Mouse (Mus musculus): ENCODE results near the gene Ttc39d.
A peak's percentile ranks its signal among the peaks of the same experiment; 100 is the strongest.
"Not testable (repeated sequence)": the region's sequence is repeated elsewhere in the genome, so short reads cannot be mapped to it uniquely, and the experiment has no call there.

Ttc39d gene

DNA sequence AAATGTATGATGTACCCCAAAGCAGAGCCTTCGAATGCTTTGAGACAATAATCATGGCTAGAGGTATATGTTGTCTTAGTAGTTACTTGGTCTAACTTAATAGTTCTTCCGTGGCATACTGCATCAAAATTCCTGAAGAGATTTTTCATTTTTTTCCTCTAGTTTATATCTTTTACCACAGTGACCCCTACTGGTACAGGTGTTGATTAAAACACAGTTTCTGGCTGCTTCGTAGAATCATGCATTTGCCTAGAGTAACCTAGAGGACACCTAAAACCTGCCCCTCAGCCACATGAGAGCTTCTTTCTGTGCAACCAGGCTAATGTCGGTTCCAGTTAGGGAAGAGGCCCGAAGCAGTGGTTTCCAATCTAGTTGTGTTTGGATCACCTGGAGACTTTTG lies 14.2 kb upstream of the Ttc39d start:
- DNase-seq (ENCODE audit: inconsistent ontology term), result no peak

DNA sequence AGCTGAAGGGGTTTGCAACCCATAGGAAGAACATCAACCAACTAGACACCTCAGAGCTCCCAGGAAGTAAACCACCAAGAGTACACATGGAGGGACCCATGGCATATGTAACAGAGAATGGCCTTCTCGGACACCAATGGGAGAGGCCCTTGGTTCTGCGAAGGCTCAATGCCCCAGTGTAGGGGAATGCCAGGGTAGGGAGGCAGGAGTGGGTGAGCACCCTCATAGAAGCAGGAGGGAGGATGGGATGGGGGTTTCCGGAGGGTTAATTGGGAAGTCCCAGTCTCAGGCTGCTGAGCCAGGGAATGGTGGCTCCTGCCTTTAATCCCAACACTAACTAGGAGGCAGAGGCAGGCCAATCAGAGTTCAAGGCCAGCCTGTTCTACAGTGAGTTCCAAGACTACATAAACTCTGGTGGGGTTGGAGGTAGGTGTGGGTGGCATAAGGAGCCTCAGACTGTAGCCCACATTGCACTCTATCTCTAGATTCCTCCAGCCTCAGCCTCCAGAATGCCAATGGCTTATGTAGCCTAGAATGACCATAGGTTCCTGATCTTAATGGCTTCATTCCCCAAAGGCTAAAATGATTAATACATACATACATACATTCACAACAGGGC lies 8.0 kb upstream of the Ttc39d start:
- no peak for DNase-seq (ENCODE audit: inconsistent ontology term)

DNA sequence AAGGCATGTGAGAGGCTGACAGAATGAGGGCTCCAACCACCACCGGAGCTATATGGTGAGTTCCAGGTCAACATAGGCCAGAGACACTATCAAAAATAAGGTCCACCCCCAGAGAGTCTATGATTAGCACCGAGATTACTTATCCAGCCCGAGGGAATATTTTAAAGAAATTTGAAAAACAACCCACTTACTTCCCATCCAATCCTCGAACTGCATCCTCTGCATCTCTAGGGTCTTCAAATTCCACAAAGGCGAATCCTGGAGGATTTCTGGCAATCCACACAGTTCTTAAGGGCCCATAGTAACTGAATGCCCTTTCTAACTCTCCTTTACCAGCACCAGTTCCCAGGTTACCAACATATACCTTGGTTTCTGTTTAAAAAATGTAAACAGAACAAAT lies 1.6 kb upstream of the Ttc39d start:
- no peak for DNase-seq (ENCODE audit: inconsistent ontology term)

DNA sequence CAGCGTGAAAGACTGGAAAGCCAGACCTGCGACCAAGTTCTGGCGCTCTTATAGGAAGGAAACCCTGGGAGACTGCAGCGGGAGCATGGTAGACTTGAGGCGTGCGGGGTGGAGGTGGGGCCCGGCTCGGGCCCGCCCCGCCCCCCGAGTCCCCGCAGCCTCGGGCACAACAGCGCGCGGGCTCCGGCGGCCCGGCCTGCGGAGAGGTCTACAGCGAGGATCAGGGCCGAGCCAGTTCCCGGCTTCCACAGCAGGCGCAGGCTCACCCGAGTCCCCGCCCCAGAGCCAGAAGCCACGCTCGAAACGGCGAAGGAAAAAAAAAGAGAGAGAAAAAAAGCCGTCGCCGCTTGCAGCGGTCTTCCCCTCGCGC lies 974 bp upstream of the Ttc39d start:
- DNase-seq (ENCODE audit: inconsistent ontology term), result no peak

DNA sequence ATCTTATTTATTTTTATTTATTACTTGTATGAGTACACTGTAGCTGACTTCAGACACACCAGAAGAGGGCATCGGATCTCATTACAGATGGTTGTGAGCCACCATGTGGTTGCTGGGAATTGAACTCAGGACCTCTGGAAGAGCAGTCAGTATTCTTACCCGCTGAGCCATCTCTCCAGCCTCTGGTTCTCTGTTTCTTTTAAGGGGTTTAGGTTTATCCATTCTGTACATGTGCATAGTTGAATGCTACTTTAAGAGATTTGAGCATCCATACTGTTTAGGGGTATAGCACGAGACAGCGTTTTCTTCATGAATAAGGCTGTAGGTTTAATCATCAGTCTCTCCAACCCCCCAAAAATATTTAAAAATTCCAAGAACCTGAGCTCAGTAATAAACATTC lies 6.7 kb downstream of the Ttc39d start:
- DNase-seq (ENCODE audit: inconsistent ontology term), result not testable (repeated sequence)

DNA sequence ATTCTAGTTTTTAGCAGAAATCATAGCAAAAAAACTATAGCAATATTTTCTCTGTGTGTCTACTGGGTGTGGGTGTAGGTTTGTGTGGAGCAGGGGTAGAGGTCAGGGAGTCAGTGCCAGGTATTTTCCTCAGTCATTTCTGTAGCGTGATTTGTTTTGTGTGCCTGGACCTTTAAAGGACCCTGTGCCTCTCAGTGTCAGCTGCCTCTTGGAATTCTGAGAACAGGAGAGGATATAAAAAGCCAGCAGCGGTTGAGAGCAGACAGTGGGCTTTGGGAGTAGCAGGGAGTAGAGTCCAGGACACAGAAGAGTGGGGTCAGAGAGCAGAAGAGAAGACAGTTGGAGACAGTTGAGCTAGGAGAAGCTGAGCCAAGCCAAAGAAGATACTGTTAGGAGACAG lies 12.9 kb downstream of the Ttc39d start:
- DNase-seq (ENCODE audit: inconsistent ontology term), result no peak

DNA sequence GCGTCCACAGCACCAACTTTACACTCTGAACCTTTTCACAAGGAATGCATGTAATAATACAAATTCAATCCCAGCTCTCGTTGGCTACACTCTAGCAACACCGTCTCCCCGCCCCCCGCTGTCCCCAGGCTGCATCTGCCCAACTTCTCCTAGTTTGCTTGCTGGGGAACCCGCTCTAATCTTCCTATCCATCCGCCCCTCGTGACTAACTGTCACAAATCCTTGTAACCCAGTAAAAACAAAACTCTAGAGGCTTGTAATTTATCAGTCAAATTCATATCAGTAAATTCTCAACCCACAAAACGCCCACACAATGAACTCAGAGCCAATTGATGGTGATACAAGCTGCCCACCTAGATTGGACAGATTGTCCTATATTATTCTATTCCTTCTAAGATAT lies 13.9 kb downstream of the Ttc39d start:
- DNase-seq (ENCODE audit: inconsistent ontology term), result no peak

DNA sequence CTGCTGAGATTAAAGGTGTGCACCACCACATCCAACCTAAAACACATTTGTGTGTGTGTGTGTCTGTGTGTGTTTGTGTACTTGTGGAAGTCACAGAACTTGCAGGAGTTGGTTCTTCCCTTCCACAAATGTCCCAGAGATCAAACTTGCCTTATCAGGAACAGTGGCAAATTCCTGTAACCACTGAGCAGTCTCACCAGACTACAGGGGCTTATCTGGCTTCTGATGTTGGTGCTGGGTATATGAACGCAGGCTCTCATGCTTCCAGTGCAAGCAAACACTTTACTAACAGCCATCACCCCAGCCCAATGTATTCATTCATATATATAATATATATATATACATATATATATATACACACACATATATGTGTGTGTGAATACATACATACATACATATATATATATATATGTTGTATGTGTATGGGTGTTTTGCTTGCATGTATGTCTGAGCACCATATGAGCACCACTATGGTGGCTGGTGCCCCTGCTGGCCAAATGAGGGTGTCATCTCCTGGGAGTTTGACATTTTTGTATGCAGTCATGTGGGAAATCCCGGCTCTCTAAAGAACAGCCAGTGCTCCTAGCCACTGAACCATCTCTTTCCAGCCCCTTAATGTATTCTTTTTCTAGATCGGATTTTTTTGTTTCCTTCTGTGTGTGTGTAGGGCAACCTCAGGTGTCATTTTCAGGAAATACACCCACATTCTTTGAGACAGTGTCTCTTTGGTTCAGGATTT lies 14.8 kb downstream of the Ttc39d start:
- DNase-seq (ENCODE audit: inconsistent ontology term), result no peak

DNA sequence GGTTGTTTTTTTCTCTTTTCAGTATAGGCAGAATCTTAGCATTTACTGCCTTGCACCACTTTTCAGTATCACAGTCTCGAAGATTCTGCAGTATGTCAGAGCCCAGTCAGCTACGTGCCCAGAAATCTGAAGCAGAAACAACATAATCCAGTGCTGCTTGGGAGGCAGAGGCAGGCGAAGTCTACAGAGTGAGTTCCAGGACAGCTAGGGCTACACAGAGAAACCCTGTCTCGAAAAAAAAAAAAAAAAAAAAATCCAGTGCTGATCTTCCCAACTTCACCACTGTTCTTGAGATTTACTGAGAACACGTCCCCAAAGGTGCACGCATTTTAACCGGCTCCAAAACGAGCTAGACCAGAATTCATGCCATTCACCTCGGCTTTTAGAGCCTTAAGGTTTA lies 16.6 kb downstream of the Ttc39d start:
- DNase-seq (ENCODE audit: inconsistent ontology term), result no peak

DNA sequence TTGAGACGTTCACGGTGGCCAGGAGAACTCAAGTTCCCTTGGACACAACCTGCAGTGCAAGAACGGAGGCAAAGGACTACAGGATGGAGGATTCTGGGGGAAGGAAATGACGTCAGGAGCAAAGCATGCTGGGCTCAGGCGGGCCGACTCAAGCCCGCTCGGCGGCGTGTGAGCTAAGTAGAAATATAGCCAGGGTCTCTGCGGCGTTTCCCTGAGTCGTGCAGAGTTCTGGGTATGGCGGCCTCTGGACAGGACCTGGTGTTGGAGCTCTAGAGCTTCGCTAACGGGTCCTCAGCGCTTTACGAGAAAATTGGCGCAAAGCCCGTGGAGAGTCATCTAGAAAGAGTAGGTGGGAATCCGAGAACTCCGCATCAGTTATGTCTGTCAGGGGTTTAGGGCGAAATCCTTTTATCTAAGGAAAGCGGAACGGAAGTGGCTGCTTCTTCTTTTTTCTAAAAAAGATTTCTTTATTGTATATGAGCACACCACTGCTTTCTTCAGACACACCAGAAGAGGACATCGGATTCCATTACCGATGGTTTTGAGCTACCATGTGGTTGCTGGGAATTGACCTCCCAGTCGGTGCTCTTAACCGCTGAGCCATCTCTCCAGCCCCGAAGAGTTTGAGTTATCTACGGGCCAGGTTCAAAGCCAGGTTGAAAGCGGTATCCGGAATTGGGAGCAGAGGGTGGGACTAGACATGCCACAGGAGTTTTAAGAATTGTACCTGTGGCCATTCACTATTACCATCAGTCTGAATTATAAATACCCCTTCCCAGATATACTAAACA lies 17.3 kb downstream of the Ttc39d start, which contains the start of gene Gemin6:
TSS of gene Gemin6 (plus strand) at position 116 of the 791 bp plus-strand sequence.
- DNase-seq (ENCODE audit: inconsistent ontology term), result peak; percentile 82

DNA sequence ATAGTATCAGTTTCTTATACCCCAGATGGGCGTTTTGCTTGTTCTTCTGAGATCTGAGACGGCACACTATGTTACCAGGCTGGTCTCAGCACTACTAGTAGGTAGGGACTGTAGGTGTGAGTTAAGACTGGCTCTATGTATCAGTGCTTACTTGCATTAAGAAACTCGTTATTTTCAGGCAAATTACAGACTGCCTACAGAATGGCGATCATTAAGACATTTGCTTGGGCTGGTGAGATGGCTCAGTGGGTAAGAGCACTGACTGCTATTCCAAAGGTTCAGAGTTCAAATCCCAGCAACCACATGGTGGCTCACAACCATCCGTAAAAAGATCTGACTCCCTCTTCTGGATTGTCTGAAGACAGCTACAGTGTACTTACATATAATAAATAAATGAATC lies 17.9 kb downstream of the Ttc39d start:
- not testable (repeated sequence) for DNase-seq (ENCODE audit: inconsistent ontology term)

DNA sequence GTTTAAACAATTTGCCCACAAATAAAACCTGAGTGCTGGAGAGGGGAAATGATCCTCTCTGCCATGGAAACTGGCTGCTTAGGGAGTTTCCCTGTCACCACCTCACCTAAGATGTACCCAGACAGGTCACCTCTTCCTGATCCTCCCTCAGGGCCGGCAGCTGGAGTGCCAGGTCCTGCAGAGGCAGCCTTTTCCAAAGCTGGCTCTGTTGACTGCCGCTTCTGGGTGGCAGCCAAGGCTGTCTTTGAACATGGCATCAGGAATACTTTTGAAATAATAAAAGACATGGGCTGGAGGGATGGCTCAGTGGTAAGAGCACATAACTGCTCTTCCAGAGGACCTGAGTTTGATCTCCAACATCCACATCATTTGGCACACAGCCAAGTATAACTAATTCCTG lies 22.1 kb downstream of the Ttc39d start:
- no peak for DNase-seq (ENCODE audit: inconsistent ontology term)

DNA sequence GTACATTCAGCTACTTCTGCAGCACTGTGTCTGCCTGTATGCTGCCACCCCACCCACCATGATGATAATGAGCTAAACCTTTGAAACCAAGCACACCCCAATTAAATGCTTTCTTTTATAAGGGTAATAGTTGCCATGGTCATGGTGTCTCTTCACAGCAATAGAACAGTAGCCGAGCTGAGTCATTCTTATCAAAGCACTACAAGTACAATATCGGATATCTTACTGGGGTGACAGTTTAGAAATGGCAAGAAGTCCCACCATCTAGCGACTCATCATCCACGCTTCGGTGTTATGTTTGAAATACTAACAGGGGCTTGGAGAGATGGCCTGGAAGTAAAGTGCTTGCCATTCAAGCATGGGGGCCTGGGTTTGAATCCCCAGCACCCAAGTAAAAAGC lies 26.6 kb downstream of the Ttc39d start:
- no peak for DNase-seq (ENCODE audit: inconsistent ontology term)

DNA sequence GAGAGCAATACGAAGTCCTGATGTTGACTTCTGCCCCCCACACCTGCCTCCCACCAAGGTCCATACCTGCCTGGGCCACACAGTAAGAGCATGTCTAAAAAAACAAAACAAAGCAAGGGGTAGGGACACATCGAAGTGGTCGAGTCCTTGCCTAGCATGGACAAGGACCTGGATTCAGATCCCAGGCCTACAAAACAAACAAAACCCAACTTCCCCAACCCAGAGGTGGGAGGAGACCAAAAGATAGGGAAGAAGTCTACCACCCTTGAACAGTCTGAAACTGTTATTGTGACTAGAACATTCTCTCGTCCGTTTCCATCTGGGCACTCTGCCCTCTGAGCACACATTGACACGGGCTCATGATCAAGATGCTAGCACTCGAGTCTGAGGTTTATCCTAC lies 27.1 kb downstream of the Ttc39d start:
- DNase-seq (ENCODE audit: inconsistent ontology term), result no peak

DNA sequence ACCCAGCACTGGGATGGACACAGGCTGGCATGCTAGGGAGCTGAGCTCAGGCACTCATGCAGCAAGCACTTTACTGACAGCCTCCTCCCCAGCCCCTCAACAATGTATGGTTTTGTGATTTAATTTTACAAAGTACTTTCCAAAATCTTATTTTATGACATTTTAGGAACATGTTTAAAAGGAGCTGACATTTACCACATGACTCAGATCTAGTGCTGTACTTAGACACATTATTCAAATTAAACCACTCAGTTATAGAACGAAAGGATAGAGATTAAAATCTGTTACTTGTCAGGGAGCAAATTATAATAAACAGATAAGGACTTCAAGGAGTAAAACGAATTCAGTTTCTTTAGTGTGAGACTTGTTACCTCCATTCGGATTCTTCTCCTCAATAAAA lies 28.2 kb downstream of the Ttc39d start:
- no peak for DNase-seq (ENCODE audit: inconsistent ontology term)

DNA sequence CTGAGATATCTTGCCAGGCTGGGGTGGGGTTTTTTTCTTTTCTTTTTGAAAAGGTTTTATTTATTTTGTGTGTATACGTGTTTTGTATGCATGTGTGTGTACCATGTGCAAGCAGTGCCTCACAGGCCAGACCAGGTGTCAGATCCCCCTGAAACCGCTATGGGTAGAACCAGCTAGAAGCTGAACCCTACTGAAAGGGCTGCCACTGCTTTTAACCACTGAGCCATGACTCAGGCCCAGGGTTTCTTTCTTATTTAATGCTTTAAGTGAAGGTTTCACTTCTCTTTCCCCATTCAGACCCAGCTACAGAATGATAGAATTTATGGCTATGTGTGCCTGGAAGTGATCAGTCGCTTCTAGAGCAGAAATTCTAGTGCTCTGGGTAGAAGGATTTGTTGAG lies 29.5 kb downstream of the Ttc39d start:
- no peak for DNase-seq (ENCODE audit: inconsistent ontology term)

DNA sequence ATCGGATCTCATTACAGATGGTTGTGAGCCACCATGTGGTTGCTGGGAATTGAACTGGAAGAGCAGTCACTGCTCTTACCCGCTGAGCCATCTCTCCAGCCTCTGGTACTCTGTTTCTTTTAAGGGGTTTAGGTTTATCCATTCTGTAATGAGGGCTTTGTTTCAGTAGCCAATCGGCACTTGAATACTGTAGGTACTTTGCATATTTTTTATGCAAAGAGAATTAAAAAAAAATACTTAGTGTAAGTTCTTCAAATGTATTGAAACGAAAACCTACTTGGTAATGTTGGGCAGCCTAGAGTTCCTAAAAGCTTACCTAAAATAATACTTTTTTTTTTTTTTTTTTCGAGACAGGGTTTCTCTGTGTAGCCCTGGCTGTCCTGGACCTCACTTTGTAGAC lies 30.2 kb downstream of the Ttc39d start:
- no peak for DNase-seq (ENCODE audit: inconsistent ontology term)

DNA sequence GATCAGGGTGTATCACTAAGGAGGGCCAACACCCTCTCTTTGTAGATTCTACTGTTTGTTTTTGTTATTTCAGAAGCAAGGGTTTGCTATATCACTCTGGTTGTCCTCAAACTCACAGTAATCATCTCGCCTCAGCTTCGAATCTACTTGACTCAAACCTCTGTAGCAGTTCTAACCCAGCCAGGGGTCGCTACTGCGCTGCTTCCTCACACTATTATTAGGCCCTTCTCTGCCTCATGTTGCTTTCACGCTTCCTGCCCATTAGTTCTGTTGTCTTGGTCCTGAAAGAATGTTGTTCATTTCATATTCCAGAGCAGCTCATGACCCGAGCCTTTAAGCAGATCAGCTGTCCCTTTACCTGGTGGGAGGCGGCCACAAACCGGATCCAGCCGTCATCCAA lies 34.3 kb downstream of the Ttc39d start:
- no peak for DNase-seq (ENCODE audit: inconsistent ontology term)

DNA sequence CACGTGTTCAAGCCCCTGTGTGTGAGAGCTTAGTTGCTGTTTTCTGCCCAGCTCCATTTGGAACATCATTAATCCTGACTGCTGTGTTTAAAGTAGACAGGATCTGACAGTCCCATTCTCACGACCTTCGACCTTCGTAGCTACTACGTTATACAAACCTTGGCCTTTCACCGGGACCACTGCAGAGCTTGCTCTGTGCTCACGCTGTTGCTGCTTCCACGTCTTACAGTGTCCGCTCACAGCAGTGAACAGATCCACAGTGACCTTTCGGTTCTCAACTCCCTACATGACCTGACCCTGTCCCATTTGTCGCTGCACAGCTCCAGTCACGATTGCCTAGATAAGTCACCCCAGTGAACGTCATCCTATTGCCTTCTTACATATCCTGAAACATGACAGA lies 35.9 kb downstream of the Ttc39d start:
- DNase-seq (ENCODE audit: inconsistent ontology term), result no peak

DNA sequence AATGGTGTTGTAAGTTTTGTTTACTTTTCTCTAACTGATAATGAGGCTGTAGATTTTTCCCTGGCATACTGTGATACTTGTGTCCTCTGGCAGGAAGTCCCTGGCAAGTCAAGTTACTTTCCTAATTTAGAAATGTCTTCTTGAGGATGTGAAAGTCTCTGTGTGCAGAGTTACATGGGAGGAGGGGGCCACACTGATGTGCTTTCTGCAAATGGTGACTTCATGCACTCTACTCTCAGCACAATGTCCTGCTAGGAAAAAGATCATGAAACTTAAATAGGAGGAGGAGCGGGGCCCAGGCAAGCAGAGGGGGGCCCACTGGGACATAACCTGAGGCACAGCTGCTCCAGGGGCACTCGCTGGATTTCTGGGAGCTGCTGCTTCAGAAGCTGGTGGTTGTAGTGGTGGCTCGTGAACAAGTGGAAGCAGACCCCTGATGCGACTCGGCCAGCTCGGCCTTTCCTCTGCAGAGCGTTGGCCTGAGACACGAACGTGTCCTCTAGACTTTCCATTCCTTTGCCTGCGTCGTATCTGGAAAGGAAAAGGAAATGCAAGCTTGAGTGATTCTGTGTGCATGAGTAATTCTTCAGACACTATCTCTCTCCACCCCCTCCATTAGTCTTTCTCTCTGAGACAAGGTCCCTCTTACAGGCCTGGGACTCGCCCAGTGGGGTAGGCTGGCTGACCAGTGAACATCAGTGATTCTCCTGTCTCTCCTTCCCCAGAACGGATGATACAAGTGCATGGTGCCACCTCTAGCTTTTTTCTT lies 45.7 kb downstream of the Ttc39d start:
- DNase-seq (ENCODE audit: inconsistent ontology term), result peak; percentile 3

DNA sequence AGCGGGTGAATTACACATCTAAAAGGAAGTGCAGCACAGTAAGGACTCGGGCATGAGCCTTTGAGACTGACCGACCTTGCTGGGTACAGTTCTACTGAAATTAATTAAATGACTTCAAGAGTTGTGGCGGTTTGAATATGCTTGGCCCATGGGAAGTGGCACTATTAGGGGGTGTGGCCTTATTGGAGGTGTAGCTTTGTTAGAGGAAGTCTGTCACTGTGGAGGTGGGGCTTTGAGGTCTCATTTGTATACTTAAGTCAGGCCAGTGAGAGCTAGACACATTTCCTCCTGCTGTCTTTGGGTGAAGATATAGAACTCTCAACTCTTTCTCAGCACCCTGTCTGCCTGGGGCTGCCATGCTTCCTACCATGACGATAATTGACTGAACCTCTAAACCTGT lies 47.2 kb downstream of the Ttc39d start:
- DNase-seq (ENCODE audit: inconsistent ontology term), result no peak

DNA sequence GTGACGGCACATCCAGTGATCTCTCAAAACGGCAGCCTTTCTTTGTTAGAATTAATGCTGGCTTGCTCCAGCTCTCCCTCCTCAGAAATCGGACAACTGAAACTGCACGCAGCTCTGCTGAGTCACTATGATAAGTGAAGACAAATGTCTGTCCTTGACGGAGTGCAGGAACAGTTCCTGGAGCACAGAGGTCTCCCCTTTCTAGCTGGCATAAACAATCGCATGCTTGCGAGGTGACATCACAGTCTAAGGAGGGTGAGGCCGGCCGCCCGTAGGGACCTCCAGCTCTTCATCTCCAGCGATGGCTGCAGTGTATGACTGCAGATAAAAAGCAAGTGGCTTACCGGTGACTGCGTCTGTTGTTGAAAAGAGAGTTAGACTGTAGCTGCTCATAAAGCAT lies 47.9 kb downstream of the Ttc39d start:
- peak; percentile 70 for DNase-seq (ENCODE audit: inconsistent ontology term)

Measured in Muller cell, postnatal 12 days (primary cell).